Mouse (Mus musculus) common myeloid progenitor, adult 5-6 weeks (primary cell): ENCODE data around the gene Gm11060. TPM values are rescaled to one million over a fixed set of nuclear protein-coding genes. Genes with fewer than 3 reads are reported as not detected.
A peak's percentile ranks its signal among the peaks of the same experiment; 100 is the strongest.

Experiments
- ATAC-seq: replicated peaks from 2 replicates; pipeline ENCODE4 v1.8.0; 2016; ENCODE audit warnings: low read depth, mild to moderate bottlenecking, moderate TSS enrichment, inconsistent platforms; ENCODE audit not compliant: poor library complexity, severe bottlenecking
- total RNA-seq: library from RNA; stranded (forward); fragments of 200-1000, 187-1606 nt; gene quantifications from 2 replicates; pipeline ENCODE4 v1.2.3, GENCODE M21; 2017

Gm11060 gene
- total RNA-seq, 1 experiment from 2014 or later: not detected

GRCm38 (mm10) chr2:105108703-105109158 lies 16.9 kb downstream of the Gm11060 start:
- ATAC-seq: peak; percentile 50; the same call in 1 of the 2 replicates

- ATAC-seq: peak; percentile 54; the same call in 1 of the 2 replicates
Measured at GRCm38 (mm10) chr2:105114074-105114473, 22.3 kb downstream of the Gm11060 start.

- ATAC-seq: no peak
Measured at GRCm38 (mm10) chr2:105117669-105118068, 25.9 kb downstream of the Gm11060 start.

- no peak for ATAC-seq
Measured at GRCm38 (mm10) chr2:105122216-105122615, 30.4 kb downstream of the Gm11060 start.

- no peak for ATAC-seq
Measured at GRCm38 (mm10) chr2:105122886-105123285, 31.1 kb downstream of the Gm11060 start.

GRCm38 (mm10) chr2:105123431-105123830 lies 31.6 kb downstream of the Gm11060 start:
- no peak for ATAC-seq

GRCm38 (mm10) chr2:105123881-105124280 lies 32.1 kb downstream of the Gm11060 start:
- ATAC-seq: no peak

- ATAC-seq: no peak
Measured at GRCm38 (mm10) chr2:105124391-105124790, 32.6 kb downstream of the Gm11060 start.

GRCm38 (mm10) chr2:105125205-105125604 lies 33.4 kb downstream of the Gm11060 start:
- no peak for ATAC-seq

- ATAC-seq: no peak
Measured at GRCm38 (mm10) chr2:105125641-105126040, 33.8 kb downstream of the Gm11060 start.

GRCm38 (mm10) chr2:105126279-105126678 lies 34.5 kb downstream of the Gm11060 start, which contains the start of gene Wt1:
Gene Wt1 (plus strand): TSS chr2:105126529.
- ATAC-seq: peak; percentile 12; the same call in 1 of the 2 replicates

GRCm38 (mm10) chr2:105126691-105127530 lies 35.1 kb downstream of the Gm11060 start:
- no peak for ATAC-seq

GRCm38 (mm10) chr2:105127531-105128480 lies 36.0 kb downstream of the Gm11060 start:
- ATAC-seq: 0 out of 2 replicates have a peak, but pooled peaks have one; percentile 7

GRCm38 (mm10) chr2:105128564-105128963 lies 36.7 kb downstream of the Gm11060 start:
- ATAC-seq: no peak

GRCm38 (mm10) chr2:105130351-105131060 lies 38.7 kb downstream of the Gm11060 start:
- no peak for ATAC-seq

GRCm38 (mm10) chr2:105131061-105131810 lies 39.4 kb downstream of the Gm11060 start:
- ATAC-seq: no peak

- ATAC-seq: no peak
Measured at GRCm38 (mm10) chr2:105131811-105132100, 39.9 kb downstream of the Gm11060 start.

GRCm38 (mm10) chr2:105132300-105132699 lies 40.5 kb downstream of the Gm11060 start:
- ATAC-seq: no peak
